Mouse (Mus musculus) Patski (cell line): ENCODE data around the gene Irs2. TPM values are rescaled to one million over a fixed set of nuclear protein-coding genes. Genes with fewer than 3 reads are reported as not detected.

ENCODE experiments used
- ATAC-seq: fragments of 100-300 bp; one replicate; pipeline ENCODE4 v1.8.0; 2021
- CTCF ChIA-PET: fragments of 350-600 bp; sonication (Branson Sonifier 250); formaldehyde crosslinking; loops from one replicate; lab custom pipeline; 2022; ENCODE audit warnings: inconsistent platforms; lab: Charles Lee
- POLR2A ChIA-PET: fragments of 350-600 bp; sonication (Branson Sonifier 250); formaldehyde crosslinking; loops from one replicate; lab custom pipeline; 2022; ENCODE audit warnings: antibody characterized with exemption, inconsistent platforms; lab: Charles Lee
- DNase-seq: peaks from one replicate; pipeline ENCODE4 v3.0.0-alpha.2; 2011; ENCODE audit warnings: low read depth, low spot score
- H3K27me3 ChIP-seq: fragments of 371-371 bp; one replicate; pipeline ENCODE4 v1.5.1; 2021
- CTCF ChIP-seq: fragments of 100-300 bp; IDR thresholded peaks from one replicate; pipeline ENCODE4 v1.5.1; 2021
- in situ Hi-C: fragments of 300-500 bp; cut with MboI; formaldehyde crosslinking; loops from 3 replicates; pipeline ENCODE4 v1.11.1; 2018; ENCODE audit warnings: low pct_unique_long_range_greater_than_20kb, mixed read lengths
- polyA plus RNA-seq: library from polyadenylated mRNA; unstranded; gene quantifications from one replicate; pipeline ENCODE4 v1.2.3, GENCODE M21; 2021

Irs2 gene
- polyA plus RNA-seq, 1 experiment from 2014 or later: 37.8 TPM

DNA sequence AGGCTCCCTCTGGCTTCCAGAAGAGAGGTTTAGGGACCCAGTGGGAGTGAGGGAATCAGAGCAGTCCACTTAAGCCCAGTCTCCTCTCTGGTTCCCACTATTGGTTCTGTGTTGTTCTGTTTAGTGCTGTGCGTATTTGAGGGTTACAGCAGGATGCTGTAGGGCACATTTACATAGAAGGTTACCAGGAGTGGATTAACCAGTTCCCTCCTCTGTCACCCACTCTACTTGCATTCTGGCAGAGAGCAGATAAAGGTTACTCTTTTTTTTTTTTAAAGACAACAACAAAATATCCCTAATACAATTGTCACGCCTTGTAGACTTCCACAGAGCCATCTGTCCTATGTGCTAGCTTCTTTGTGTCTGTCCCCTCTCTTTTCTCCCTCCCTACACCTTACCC lies 16.9 kb downstream of the Irs2 start:
- no peak for DNase-seq
- no peaks in the 10 kb centered on the region for H3K27me3 ChIP-seq
- POLR2A ChIA-PET: interaction anchor here (0.6 to 1.0 kb wide), 3 partner anchors 25 to 551 kb away, joined by 3 read pairs; no protein-coding TSS in a partner anchor
- in situ Hi-C loops: no loop called here
- ATAC-seq: no peak
- no peak for TF ChIP-seq CTCF
- CTCF ChIA-PET: no interaction called here

DNA sequence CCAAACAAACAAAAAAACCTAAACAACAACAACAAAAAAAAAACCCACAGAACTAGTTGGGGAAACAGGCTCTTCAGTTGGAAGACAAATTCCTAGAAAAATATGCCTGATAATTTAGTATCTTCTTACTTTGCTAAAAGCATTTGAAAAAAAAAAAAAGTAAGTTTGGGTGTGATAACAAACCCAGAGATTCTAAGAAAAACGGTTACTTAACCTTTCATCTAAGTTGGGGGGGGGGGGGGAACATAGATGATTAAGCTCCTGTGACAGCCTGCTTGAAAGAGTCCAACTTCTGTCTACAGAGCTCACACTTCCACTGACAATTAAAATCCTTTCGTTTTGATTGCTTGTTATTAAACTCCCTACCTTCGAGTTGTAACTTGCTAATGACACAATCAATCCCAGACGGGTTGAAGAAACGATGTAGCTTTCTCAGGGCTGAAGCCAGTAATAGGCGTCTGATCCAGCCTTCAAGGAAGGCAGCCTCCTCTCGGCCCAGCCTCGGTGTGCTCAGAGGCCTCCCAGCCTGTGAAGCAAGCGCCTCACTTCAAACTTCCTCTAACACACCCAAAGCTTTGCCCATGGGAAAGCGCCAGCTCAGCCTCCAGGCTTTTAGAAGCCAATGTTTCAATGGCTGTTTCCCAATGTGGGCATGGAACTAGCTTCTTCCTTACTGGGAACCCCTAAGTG lies 17.7 kb downstream of the Irs2 start:
- POLR2A ChIA-PET: interaction anchor here (0.9 kb wide), 1 partner anchor 42 kb away, joined by 3 read pairs; no protein-coding TSS in a partner anchor
- in situ Hi-C loops: no loop called here

DNA sequence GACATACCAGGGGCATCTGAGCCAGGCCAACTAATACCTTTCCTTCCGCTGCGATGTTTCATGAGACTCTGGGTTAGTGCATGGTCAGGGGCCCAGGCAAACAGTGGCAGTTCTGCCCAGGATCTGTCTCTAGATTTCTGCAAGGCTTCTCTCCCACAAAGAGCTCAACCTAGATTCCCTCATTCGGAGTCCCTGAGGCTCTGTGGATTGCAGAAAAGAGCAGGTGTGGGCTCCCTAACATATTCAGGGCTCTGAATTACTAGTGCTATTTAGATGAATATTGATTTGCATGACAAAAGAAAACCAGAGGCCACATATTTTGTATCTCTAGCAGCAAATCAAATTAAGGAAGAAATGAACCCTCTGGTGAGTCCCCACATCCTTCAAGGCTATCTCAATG lies 18.3 kb downstream of the Irs2 start:
- CTCF ChIA-PET: interaction anchor here (1.4 kb wide), 1 partner anchor 14 kb away, joined by 4 read pairs; no protein-coding TSS in a partner anchor
- in situ Hi-C loops: no loop called here
- no peak for ATAC-seq
- no peaks in the 10 kb centered on the region for H3K27me3 ChIP-seq
- DNase-seq: no peak
- TF ChIP-seq CTCF: no peak
- POLR2A ChIA-PET: no interaction called here

More for the DNA sequence above, 17.7 kb downstream of the Irs2 start:
- ATAC-seq (no peak), DNase-seq (no peak)
- no peak for TF ChIP-seq CTCF
- CTCF ChIA-PET: interaction anchor here (1.4 kb wide), 1 partner anchor 14 kb away, joined by 4 read pairs; no protein-coding TSS in a partner anchor
- H3K27me3 ChIP-seq: no peaks in the 10 kb centered on the region

DNA sequence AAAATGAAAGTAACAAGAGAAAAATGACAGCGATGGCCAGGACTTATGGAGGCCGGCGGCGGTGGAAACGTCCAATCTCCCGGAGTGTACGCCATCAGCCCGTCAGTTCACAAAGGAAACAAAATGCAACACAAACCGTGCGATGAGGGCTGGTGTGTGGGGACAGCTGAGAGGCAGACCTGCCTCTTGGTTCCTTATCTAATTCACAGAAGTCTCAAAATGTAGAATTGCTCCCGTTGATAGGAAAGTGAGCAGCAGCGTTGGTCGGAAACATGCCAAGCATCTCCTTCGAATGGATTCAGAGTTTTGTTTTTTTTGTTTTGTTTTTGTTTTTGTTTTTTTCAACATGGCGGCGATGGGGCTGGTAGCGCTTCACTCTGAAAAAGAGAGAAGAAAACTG lies 21.6 kb downstream of the Irs2 start:
- TF ChIP-seq CTCF: no peak
- CTCF ChIA-PET: no interaction called here
- H3K27me3 ChIP-seq: no peaks in the 10 kb centered on the region
- POLR2A ChIA-PET: no interaction called here
- in situ Hi-C loops: no loop called here
- DNase-seq: no peak
- ATAC-seq: no peak

DNA sequence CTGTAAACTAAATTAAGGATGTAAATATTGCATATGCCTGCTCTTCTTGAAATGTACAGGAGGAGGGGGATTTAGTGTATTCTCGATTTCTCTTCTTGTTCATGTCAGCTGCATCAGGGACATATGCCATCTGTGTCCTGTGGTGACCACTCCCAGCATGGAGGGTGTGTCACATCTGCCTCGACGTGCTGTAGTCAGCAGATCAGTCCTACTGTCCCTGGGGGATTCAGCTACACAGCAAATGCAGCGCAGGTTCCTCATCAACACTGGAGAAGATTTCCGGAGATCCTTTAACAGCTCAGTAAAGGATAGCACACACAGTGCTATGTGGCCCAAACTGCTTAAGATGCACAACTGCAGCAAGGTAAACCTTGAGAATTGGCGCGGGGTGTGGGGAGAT lies 23.2 kb downstream of the Irs2 start:
- no peaks in the 10 kb centered on the region for H3K27me3 ChIP-seq
- ATAC-seq (no peak), DNase-seq (no peak)
- TF ChIP-seq CTCF: no peak
- in situ Hi-C loops: no loop called here
- ChIA-PET CTCF (no interaction called here), POLR2A (interaction anchor here (1.0 kb wide), 1 partner anchor 9 kb away, joined by 3 read pairs; no protein-coding TSS in a partner anchor)

DNA sequence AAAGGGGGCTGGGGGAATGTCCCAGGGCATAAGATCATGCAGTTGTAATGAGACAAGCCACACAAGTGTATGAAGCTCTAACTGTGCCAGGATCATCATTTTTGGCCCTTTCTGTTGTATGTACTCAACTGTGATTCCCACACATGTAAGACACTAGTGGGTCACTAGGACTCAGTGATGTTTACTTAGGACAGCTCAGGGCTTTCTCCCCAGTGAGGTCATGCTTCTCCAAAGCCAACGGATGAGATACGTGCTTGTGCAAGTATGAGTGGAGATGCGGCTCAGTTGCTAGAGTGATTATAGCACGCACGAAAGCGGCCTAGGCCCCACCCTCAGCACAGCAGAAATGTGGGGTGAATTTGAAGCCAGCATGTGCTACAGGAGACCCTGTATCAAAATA lies 27.4 kb downstream of the Irs2 start:
- ChIA-PET POLR2A (interaction anchor here (0.5 to 2.2 kb wide), 2 partner anchors 9 to 1956 kb away, joined by 4 to 5 read pairs; no protein-coding TSS in a partner anchor), CTCF (no interaction called here)
- in situ Hi-C loops: no loop called here
- H3K27me3 ChIP-seq: no peaks in the 10 kb centered on the region
- TF ChIP-seq CTCF: no peak
- no peak for ATAC-seq
- no peak for DNase-seq

DNA sequence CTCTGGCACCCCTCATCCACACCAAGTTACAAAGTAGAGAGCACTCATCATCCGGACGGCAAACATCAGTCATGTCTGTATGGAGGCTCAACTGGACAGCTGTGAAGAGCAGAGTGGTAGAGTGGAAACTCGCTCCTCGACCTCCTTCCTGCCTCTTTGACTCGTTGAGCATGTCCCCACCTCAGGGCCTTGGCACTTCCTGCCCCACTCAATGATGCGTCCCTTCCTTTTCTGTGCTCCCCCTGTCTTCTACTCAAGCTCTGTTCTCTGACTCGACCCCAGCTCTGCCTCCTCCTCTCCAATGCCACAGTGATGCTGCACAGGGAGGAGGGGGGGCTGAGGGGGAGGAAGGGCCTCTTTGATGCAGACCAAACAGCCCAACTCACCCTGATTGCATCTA lies 28.3 kb downstream of the Irs2 start:
- in situ Hi-C loops: no loop called here
- POLR2A ChIA-PET: interaction anchor here (0.8 kb wide), 1 partner anchor 20 kb away, joined by 3 read pairs; no protein-coding TSS in a partner anchor
- DNase-seq: no peak
- CTCF ChIA-PET: interaction anchor here (1.5 kb wide), 1 partner anchor 14 kb away, joined by 3 read pairs; no protein-coding TSS in a partner anchor
- ATAC-seq: no peak
- no peaks in the 10 kb centered on the region for H3K27me3 ChIP-seq
- TF ChIP-seq CTCF: no peak

DNA sequence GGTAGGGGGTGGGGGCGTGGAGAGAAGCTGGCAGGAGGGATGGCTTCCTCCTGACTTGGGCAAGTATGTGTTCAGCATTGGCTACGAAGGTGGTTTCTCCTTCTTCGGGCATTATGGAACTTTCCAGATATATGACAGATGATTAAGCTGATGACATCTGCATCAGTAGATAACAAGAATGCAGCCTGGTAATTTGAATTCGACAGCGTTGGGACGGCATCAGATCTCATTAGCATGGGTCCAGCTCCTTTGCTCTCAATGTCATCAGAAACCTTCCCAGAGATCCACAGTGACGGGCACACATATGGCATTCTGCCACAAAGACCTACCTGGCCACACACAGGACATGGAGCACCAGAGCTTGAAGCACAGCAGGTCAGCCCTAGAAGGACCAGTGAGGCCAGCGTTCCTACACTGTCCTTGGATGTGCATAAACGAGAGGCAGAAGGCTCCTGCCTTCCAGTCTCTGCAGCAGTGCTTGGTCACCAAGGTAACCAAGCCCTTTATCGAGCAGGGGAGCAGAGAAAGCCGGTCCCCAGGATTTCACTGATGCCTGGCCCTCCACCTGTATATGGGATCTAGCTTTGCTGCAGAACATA lies 29.0 kb downstream of the Irs2 start:
- TF ChIP-seq CTCF: no peak
- ATAC-seq (no peak), DNase-seq (no peak)
- in situ Hi-C loops: no loop called here
- no peaks in the 10 kb centered on the region for H3K27me3 ChIP-seq
- CTCF ChIA-PET: interaction anchor here (1.5 kb wide), 2 partner anchors 15 to 22 kb away, joined by 3 read pairs; no protein-coding TSS in a partner anchor
- POLR2A ChIA-PET: interaction anchor here (0.8 kb wide), 1 partner anchor 21 kb away, joined by 3 read pairs; no protein-coding TSS in a partner anchor

DNA sequence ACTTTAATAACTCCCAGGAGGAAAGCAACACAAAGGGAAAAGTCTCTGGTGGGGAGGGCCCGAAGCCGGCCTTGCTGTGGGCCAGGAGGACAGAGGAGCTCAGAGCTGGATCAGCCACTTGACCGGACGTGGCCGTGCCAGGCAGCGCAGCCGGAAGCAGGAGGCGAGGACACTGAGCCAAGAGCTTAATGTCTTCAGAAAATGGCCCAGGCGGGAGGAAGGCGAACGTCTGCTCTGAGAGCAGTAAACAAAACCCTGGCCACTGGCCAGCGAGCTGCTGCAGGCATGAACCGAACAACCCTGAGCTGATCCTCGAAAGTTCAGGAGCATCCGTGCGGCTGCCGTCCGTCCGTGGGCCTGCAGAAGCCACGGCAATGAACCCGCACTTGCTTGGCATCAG lies 29.9 kb downstream of the Irs2 start:
- DNase-seq (no peak), ATAC-seq (no peak)
- ChIA-PET CTCF (interaction anchor here (1.4 to 1.5 kb wide), 3 partner anchors 10 to 23 kb away, joined by 3 to 5 read pairs (median 3); no protein-coding TSS in a partner anchor), POLR2A (no interaction called here)
- in situ Hi-C loops: no loop called here
- no peaks in the 10 kb centered on the region for H3K27me3 ChIP-seq
- no peak for TF ChIP-seq CTCF

DNA sequence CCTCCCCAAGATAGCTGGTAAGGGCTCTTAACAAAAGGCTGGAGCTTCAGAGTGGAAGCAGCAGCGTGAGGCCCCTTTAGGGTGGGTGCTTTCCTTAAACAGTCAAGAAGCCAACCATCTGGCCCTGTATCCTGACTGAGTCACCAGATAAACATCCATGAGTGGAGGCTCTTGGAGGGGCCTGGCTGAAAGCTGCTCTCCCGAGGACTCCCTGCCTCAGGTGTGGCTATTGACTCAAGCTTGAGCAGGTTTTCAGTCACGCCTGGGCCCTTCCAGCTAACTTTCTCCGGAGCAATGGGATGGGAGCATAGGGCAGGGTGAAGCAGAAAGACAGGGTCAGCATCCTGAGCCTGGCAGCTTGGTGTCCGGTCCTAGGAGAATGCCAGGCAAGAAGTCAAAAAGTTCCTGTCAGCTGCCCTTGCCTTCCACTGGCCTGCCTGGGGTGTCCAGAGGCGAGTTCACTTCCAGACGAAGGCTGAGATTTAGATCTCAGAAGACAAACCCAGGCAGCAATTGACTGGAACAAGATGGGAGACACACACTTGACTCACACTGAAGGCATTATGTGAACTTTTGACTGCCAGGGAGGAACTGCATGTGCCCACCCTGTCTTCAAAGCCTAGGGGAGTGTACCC lies 30.4 kb downstream of the Irs2 start:
- POLR2A ChIA-PET: no interaction called here
- peak; percentile 19 for ATAC-seq
- DNase-seq: no peak

More for the DNA sequence above, 30.4 kb downstream of the Irs2 start:
- TF ChIP-seq CTCF: no peak
- in situ Hi-C loops: no loop called here
- no peaks in the 10 kb centered on the region for H3K27me3 ChIP-seq
- CTCF ChIA-PET: interaction anchor here (1.4 to 1.5 kb wide), 2 partner anchors 9 to 24 kb away, joined by 3 to 5 read pairs; no protein-coding TSS in a partner anchor
